Mouse (Mus musculus) natural killer cell, adult 2 months (primary cell): ENCODE measurements around the gene Defb45.
A peak's percentile ranks its signal among the peaks of the same experiment; 100 is the strongest.

Source experiments
- DNase-seq, 2 experiments: peaks; one replicate each; pipeline ENCODE4 v3.0.0; 2022; ENCODE audit warnings: low spot score in 2 of 2

Gene Defb45

DNA sequence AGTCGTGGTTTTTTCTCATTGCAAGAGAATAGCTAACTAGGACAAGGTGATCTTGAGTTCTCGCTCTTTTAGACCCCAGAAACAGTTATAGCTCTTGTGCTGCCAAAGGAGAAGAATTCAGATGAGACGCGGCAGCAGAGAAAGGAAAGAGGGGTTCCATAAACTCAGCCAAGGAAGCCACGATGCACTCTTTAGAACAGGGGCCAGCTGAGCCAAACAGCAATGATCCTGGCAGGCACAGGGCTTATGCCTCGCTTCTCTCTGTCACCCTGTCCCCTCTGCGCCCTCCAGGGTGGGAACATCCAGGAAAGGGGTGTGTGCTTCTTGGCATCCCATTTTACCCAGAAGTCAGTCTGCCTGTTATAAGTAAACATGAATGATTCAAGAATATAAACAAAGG is at the start of gene Defb45:
Gene Defb45, minus strand, starts transcription at position 101 of the 400 bp plus-strand sequence.
- DNase-seq = no peak

DNA sequence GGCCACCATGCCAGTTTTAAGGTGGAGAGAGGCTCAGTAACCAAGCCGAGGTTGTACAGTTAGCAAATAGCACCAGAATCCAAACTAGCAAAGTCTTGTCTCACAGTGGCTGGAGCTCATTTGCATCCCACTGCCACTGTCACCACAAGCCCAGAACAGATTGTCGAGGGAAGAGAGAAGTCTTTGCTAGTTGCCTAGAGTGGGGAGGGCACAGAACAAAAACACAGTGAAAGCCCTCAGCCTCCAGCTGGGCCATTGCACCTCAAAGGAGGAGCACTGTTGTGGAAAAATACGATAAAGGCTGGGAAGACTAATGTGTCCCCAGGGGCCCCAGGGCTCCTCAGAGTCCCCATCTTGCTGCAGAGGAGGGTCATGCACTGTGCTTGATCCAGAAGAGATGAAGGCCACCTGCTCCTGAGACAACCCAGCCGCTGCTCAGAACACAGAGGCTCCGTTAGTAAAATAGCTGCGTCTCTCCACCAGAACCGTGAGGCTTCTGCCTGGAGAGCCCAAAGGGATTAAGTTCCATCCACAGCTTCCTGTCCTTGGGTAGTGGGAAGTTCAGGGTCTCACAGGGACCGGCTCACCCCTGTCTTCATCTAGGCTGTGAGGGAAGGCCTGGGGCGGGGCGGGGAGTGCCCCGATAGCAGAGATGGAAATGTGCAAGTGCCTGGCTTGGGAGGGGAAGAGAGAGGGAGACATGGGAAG is 40.4 kb upstream of the Defb45 start:
- DNase-seq = no peak

DNA sequence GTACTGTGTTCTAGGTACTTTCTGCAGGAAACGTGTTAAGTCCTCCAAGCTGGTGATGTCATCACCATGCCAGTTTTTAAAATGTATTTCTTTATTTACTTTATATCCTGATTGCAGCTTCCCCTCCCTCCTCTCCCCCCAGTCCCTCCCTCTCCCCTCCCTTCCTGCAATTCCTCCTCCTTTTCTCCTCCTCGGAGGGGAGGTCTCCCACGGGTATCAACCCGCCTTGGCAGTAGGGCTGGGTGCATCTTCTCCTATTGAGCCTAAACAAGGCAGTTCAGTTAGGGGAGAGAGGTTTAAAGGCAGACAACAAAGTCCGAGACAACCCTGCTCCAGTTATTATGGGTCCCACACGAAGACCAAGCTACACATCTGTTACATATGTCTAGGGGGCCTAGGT is 39.7 kb upstream of the Defb45 start:
- DNase-seq = no peak

DNA sequence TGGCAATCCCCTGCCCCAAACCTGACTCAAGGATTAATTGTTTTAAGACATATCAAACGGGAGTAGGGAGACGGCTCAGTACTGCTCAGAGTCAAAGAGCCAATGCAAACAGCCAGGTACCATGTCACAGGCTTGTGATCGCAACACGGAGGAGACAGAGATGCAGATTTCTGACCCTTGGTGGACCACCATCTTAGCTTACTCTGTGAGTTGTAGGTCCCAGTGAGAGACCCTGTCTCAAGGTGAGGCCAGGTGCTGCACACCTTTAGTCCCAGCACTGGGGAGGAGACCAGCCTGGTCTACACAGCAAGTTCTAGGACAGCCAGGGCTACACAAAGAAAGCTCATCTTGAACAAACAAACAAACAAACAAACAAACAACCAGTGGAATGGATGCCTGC is 38.2 kb upstream of the Defb45 start:
- no peak for DNase-seq

DNA sequence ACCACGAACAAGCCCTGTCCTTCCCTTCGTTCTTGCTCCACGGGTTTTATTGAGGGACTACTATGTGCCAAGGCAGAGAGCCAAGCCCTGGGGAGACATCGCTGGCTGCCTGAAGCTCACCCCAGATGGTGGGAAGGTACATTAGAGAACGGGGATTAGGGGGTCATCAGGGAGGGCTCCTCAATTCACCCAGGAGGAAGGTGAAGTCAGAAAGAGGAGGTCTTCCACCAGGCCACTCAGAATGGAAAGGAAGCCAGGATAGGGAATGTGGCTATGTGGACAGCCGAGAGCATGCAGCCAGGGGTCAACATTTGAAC is 37.8 kb upstream of the Defb45 start:
- DNase-seq = no peak

DNA sequence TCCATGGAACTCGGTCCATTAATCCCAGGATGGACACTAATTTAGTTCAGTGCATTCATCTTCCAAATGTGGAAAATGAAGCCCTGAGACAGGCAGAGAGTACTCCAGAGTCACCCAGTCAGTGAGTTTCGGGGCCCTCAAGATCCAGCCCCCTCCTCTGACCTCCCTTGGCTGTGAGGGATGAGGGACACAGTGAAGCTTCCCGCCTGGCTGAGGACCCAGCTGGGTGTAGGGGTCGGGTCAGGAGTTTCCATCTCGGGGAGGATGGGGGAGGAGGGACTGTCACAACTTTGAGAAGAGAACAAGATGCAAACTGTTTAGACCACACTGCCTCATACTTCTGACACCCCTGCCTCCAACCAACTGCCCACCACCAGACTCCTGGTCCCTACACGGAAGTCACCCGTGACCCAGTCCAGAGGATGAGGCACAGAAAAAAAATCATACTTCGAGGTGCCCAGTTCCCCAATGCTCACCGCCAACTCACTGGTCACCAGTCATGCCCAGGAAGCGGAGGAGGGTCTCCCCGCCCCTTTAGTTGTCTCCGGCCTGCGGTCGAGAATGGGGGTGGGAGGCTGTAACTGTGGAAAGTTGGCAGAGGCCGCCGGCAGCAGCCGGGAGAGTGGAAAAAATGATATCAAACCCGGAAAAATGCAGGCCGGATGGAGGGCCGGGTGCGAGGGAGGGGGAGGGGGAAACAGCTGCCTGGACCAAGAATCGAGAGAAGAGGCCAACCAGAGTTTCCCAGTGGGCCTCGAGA is 37.2 kb upstream of the Defb45 start:
- DNase-seq = no peak

DNA sequence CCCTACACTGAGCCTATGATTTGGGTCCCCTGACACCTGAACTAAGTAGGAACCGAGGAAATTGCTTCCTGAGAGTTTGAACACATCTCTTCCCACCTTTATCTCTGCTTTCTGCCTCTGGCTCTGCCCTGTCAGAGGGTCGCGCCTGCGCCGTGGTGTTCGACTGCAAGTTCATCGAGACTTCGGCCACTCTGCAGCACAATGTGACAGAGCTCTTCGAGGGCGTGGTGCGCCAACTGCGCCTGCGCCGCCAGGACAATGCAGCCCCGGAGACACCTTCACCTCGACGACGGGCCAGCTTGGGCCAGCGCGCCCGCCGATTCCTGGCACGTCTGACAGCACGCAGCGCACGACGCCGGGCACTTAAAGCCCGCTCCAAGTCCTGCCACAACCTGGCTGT is 35.1 kb upstream of the Defb45 start:
- DNase-seq = no peak

DNA sequence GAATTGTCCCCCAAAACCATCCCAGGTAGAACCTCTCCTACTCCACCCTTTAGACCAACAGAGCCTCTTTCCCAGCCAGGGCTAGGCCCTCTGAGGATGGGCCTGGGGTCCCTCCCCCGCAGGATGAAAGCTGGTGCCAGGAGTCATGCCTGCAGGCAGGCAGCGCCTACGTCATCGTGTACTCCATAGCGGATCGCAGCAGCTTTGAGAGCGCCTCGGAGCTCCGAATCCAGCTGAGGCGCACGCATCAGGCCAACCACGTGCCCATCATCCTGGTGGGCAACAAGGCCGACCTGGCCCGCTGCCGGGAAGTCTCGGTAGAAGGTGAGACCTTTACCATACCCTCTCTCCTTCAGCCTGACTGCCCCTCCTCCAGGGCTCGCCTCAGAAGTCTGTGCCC is 34.1 kb upstream of the Defb45 start:
- no peak for DNase-seq

DNA sequence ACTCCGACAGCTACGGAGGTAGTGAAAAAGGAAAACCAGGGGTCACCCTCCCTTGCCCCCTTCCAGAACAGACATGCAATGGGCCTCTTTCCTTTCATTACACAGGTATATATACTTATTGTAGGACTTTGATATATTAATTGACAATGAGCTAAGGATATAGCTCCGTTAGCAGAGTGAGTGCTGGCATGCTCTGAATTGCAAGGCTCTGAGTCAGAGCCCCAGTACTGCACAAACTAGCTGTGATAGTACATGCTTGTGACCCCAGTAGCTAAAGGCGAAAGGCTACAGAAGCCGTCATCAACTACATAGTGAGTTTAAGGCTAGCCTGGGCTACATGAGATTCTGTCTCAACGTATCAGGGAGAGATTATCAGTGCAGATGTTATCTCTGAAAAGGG is 30.7 kb upstream of the Defb45 start:
- DNase-seq = no peak

DNA sequence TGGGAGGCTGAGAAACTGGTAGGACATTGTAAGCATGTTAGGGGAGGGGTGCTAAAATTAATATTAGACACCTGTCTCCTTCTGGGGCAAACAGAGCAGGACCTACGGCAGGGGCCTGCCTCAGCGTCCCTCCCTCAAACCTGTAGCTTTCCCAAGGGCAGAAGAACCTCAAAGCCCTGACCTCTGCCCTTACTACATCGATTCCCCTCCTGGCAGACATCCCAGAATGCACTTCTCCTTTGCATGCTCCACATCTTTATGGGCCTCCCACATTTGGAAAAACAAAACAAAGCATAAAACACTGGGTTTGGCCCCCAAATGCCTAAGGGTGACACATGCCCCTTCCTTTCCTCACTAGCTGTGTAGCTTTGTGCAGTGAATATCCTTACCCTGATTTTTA is 30.0 kb upstream of the Defb45 start:
- no peak for DNase-seq

DNA sequence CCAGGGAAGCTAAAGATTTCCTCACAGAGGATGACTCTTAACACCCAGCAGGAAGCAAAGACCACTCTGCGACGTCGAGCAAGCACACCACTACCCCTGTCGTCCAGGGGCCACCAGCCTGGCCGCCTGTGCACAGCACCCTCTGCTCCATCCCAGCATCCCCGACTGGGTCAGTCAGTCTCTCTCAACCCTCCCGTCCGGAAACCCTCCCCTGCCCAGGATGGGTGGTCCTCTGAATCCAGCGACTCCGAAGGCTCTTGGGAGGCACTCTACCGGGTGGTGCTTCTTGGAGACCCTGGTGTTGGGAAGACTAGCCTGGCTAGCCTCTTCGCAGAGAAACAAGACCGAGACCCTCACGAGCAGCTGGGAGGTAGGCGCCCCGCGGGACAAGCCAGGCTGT is 28.9 kb upstream of the Defb45 start:
- DNase-seq = no peak

DNA sequence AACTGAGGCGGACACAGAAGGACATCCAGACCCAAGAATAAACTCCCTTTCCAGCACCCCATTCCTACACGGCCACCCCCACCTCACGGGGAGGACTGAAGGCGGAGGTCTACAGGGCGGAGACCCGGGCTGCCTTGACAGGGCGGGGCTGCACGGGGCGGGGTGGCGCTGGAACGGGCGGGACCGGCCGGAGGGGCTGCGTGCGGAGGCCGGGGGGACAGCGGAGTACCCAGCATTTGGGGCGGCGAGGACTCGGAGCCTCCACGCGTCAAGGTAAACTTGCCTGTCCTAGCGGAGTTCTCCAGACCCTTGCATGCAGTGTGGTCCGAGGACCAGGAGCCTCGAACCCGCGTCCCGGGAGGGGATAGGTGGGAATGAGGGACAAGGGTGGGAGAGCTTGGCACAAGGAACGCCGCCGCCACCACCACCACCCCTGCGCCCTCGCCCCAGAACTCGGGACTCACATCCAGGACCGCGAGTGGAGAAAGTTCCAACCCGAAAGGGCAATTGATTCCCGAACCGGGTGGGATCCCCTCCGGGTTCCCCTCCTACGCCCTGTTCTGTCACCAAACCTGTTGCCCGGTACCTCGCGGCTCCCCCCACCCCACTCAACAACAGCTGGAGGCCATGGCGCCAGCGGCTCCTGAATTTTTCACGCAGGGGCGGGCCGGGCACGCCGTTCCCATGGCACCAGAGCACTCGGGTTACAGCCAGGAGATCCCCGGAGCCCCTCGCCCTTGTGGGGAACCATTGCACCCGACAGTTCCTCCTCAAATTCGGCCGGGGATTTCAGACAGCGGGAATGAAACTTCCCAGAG is 27.8 kb upstream of the Defb45 start, which contains the start of gene Rem1:
Gene Rem1, plus strand, starts transcription at position 178 of the 818 bp plus-strand sequence.
- no peak for DNase-seq

DNA sequence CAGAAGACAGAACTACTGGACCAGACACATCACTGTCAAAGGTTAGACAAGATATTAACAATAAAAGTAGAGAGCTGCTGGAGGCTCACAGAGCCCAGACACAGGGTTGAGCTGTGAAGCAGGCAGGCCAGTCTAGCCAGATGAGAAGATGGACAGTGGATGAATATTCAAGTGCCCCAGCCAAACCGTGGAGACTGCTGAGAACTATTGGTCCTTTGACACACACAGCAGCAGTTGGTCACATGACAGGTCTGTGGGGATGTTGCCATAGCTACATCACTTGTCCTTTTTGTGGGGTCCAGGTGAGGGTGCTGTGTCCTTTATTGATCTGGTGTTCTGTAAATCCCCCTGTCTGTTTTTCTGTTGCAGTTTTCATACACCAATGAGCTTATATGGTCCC is 26.1 kb upstream of the Defb45 start:
- no peak for DNase-seq

DNA sequence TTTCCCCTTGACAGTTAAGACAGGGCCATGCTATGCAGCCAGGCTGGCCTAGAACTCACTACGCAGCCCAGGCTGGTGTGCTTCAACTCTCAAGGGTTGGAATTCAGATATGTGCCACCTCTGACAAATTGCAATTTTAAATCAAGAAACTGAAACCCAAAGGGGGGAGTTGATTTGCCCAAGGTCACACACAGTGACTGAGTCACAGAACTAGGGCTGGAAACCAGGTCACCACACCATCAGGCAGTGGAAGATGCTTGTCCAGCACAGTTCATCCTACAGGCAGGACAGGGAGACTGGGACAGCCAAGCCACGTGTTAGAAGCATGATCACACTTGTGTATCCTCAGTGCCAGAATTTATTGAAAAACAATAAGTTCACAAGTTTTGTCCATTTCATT is 25.4 kb upstream of the Defb45 start:
- DNase-seq = no peak

DNA sequence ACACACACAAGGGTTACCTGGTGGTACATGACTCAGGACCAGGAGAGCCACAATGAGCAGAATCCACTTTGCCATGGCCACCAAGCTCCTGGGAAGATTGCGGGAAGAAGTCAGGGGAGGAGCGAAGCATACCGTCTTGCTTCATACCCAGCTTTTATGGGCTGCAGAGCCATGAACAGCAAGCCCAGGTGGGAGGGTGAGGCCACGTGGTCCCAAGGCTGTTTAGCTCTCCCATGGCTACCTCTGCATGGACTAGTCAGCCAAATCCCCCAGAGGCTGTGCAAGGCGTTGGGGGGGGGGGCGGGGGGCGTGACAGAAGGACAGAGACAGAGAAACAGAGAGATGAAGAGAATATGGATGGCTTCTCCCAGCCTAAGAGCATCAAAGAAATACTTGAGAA is 23.8 kb upstream of the Defb45 start, which contains the start of gene Defb25:
Gene Defb25, minus strand, starts transcription at position 101 of the 400 bp plus-strand sequence.
- DNase-seq = no peak

DNA sequence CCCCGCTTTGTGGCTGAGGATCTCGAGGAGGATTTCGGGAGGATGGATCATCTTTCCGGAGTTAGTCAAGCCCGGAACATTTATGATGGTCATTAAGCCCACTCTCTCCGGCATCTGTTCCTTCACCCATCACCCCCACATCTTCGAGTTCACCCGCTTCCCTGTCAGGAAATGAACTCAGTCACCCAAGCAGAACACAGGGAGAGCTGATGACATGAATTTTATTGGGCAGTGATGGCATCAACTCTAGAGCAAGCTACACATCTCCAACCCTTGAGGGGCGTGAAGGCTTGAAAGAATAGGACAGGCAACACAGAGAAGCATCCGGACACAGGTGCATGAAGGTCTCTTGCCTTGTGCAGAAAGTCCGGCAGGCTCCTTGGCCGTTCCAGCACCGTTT is 23.0 kb upstream of the Defb45 start:
- no peak for DNase-seq

DNA sequence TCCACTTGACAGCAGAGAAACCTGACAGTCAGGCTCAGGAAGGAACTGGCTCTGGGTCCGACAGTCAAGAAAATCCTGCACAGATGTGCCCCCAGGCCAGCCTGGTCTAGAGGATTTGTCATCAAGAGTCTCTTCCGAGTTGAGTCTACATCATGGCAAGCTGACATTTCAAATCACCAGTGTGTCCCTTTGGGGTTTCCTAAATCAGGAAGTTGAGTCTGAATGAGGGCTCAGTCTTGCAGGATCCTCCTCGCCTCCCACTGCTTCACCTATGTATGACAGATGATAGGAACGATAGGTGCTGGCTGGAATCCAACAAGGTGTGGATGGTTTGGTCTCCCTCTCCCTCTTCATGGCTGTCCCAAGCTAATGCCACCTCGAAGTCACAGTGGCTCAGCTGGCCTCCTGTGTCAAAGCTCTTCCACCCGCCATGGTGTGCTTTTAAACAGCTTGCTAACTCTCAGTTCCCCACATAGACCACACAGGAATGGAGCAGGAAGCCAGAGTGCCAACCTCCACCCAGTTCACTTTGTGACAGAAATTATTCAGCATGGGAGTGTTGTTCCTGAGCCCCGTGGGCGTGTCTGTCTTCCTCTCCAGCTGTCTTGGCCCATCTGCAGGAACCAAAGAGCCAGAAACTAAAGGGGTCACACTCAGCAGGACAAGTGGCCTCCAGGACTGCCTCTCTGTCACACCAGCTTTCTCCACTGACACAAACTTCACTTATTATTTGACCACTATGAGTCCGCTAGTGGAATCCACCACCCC is 21.4 kb upstream of the Defb45 start:
- DNase-seq = no peak

DNA sequence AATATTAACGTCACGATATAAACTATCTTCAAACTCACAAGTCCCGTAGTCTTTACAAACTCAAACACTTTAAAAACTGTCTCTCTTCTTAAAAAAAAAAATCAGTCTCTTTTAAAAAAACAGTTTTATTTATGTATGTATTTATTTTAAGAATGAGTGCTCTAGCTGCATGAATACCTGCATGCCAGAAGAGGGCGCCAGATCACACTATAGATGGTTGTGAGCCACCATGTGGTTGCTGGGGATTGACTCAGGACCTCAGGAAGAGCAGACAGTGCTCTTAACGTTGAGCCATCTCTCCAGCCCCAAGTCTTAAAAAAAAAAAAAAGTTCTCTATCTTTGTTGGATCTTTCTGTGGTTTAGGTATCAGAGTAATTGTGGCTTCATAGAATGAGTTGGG is 18.2 kb upstream of the Defb45 start:
- peak in 1 of 2 experiments; percentile 11 for DNase-seq

DNA sequence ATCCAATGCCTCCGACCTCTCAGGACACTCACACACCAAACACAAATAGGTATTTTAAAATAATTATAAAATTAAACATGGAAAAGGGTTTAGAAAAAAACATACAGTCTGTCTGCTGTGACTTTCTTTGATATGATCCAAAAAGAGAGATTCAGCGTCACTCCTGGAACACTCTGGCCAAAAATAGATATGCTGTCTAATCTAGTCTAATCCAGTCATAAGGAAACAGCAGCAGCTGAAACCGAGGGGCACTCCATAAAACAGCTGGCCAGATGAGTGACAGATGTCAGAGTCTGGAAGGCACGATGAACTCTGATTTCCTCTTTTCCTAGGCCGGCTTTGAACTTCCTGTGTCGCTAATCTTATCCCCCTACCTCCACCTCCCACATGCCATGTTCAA is 17.3 kb upstream of the Defb45 start:
- DNase-seq = no peak

DNA sequence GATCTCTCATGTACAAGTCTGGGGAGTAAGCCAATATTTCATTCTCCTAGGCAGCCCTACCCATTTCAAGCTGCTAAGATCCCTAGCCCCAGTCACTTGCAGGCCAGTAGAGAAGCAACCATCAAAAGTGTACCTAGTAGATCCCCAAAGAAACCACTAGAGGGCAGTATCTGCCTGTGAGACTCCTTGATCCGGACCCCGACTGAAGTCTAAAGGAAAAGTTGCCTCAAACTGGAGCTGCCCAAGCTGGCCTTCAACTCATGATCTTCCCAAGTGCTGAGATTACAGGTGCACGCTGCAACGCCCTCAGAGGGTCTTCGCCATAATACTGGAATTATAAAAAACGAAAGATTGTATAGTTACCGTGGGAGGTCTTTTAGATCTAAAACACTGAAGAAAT is 16.4 kb upstream of the Defb45 start:
- peak; percentile 20 for DNase-seq

DNA sequence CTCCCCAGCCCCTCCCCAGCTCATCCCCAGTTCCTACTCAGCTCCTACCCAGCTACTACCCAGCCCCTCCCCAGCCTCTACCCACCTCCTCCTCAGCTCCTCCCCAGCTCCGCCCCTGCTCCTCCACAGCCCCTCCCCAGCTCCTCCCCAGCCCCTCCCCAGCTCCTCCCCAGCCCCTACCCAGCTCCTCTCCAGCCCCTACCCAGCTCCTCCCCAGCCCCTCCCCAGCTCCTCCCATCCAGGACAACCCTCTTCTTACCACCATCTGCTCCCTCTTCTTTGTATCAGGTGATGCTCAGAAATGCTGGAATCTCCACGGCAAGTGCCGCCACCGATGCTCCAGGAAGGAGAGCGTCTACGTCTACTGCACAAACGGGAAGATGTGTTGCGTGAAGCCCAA is 13.0 kb upstream of the Defb45 start:
- no peak for DNase-seq

DNA sequence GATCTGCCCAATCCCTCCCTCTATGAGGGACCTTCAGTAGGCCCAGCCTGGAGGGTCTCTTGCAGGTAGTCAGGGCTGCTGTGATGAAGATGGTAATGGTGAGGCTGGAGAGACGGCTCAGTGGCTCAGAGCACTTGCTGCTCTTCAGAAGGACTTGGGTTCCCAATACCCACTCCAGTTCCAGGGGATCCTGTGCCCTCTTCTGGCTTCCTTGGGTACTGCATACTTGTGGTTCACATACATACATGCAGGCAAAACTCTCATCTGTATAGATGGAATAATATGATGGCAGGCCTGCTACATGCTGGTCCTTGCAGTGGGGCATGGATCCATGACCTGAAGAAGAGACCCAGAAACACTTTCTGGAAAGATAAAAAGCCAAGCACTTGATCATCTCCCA is 9.5 kb upstream of the Defb45 start:
- DNase-seq = no peak
